Mouse (Mus musculus) hindbrain, embryonic 10.5 days (tissue): ENCODE measurements around the gene Snd1. TPM values are rescaled to one million over a fixed set of nuclear protein-coding genes. Genes with fewer than 3 reads are reported as not detected.
"Not testable (repeated sequence)": the region's sequence is repeated elsewhere in the genome, so short reads cannot be mapped to it uniquely, and the experiment has no call there.

ENCODE experiments used
- DNase-seq: peaks from one replicate; pipeline ENCODE4 v3.0.0-alpha.2; 2017; ENCODE audit warnings: low spot score
- H3K27ac ChIP-seq: fragments of 300-500 bp; sonication (generic); 2 replicates; pipeline ENCODE4 v1.5.1; 2016; ENCODE audit warnings: mild to moderate bottlenecking, moderate library complexity
- H3K27me3 ChIP-seq: fragments of 300-500 bp; sonication (generic); 2 replicates; pipeline ENCODE4 v1.6.1; 2016; ENCODE audit warnings: mild to moderate bottlenecking; ENCODE audit not compliant: poor library complexity, insufficient read depth, severe bottlenecking
- H3K36me3 ChIP-seq: fragments of 300-500 bp; sonication (generic); 2 replicates; pipeline ENCODE4 v1.6.1; 2016; ENCODE audit warnings: mild to moderate bottlenecking, moderate library complexity
- H3K4me1 ChIP-seq: fragments of 300-500 bp; sonication (generic); replicated peaks from 2 replicates; pipeline ENCODE4 v1.6.1; 2016; ENCODE audit warnings: mild to moderate bottlenecking
- H3K4me3 ChIP-seq: fragments of 300-500 bp; sonication (generic); 2 replicates; pipeline ENCODE4 v1.5.1; 2016; ENCODE audit warnings: mild to moderate bottlenecking, moderate library complexity
- H3K9me3 ChIP-seq: fragments of 300-500 bp; sonication (generic); 2 replicates; pipeline ENCODE4 v1.6.1; 2016; ENCODE audit warnings: mild to moderate bottlenecking, moderate library complexity
- WGBS: fragments of 180-500 bp; shearing (Covaris S2); methylation state at CpG from one replicate; pipeline ENCODE4 v1.1.7; 2016; 5-methylcytosine and 5-hydroxymethylcytosine counted together
- polyA plus RNA-seq: library from polyadenylated mRNA; unstranded; fragments of >200 nt; fragmentation: Nextera tagmentation; extraction: Ambion mirVana; gene quantifications from 2 replicates; pipeline ENCODE4 v1.2.1, GENCODE M21; 2016

Gene Snd1
- polyA plus RNA-seq, 1 experiment from 2014 or later: 117 TPM

GRCm38 (mm10) chr6:28902573-28902972 is 427.6 kb downstream of the Snd1 start:
- Histone ChIP-seq H3K4me1 (peaks cover 36% of the 10 kb centered on the region), H3K27ac (peak overlapping the region; percentile 13; the same call in 1 of the 2 replicates), H3K9me3 (no peaks in the 10 kb centered on the region), H3K36me3 (no peaks in the 10 kb centered on the region), H3K27me3 (peaks cover 5% of the 10 kb centered on the region; the same call in 1 of the 2 replicates), H3K4me3 (no peak overlapping the region)
- no peak for DNase-seq
- WGBS: 78% methylated on average over 2 of the region's 2 CpGs

GRCm38 (mm10) chr6:28904417-28904816 is 429.5 kb downstream of the Snd1 start:
- peaks cover 5% of the 10 kb centered on the region; the same call in 1 of the 2 replicates for H3K27me3 ChIP-seq
- no peak overlapping the region for H3K4me3 ChIP-seq
- WGBS: 66% methylated on average over 4 of the region's 4 CpGs
- peaks cover 26% of the 10 kb centered on the region for H3K4me1 ChIP-seq
- no peaks in the 10 kb centered on the region for H3K9me3 ChIP-seq
- no peak overlapping the region for H3K27ac ChIP-seq
- H3K36me3 ChIP-seq: no peaks in the 10 kb centered on the region
- DNase-seq: no peak

DNA sequence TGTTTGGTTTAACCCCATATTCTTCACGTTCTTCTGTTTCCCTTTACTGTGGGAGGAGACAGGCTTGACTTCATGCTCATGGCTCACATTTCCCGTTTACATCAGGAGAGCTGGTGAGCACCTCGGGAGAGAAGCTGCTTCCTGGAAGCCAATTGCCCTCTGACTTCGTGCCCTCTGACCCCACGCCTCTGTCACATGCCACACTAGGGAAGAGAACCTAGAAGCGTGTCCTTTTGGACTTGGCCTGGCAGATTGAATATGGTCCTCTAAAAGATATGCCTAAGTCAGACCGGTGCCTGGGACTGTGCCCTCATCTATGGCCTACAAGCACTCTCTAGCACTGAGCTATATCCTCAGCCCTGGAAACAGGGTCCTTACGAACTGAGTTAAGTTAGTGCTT is 430.4 kb downstream of the Snd1 start:
- no peaks in the 10 kb centered on the region for H3K36me3 ChIP-seq
- H3K4me1 ChIP-seq: peaks cover 29% of the 10 kb centered on the region
- H3K4me3 ChIP-seq: no peak overlapping the region
- H3K9me3 ChIP-seq: no peaks in the 10 kb centered on the region
- DNase-seq: no peak
- no peak overlapping the region for H3K27ac ChIP-seq
- 71% methylated on average over 8 of the region's 8 CpGs for WGBS
- peaks cover 5% of the 10 kb centered on the region; the same call in 1 of the 2 replicates for H3K27me3 ChIP-seq

- no peaks in the 10 kb centered on the region for H3K9me3 ChIP-seq
- DNase-seq: no peak
- H3K27me3 ChIP-seq: no peaks in the 10 kb centered on the region
- no peak overlapping the region for H3K27ac ChIP-seq
- H3K4me1 ChIP-seq: peaks cover 16% of the 10 kb centered on the region; the same call in 1 of the 2 replicates
- H3K36me3 ChIP-seq: no peaks in the 10 kb centered on the region
- no peak overlapping the region for H3K4me3 ChIP-seq
- WGBS: 86% methylated on average over 15 of the region's 15 CpGs
These were observed 434.9 kb downstream of the Snd1 start for GRCm38 (mm10) chr6:28909866-28910265.

DNA sequence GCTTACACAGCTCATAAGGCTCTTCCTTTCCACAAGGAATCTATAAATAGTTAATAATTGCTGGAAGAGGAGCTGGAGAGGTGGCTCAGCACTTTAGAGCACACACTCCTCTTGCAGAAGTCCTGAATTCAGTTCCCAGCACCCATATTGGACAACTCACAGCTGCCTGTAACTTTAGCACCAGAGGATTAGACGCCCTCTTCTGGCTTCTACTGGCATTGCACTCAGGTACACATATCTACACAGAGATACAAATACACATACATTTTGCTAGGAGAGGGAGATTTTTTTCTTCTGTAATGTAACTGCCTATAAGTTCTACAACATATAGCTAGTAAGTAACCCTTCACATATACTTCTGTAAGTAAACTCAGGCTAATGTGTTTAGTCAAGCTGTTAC is 440.0 kb downstream of the Snd1 start:
- no peaks in the 10 kb centered on the region for H3K27me3 ChIP-seq
- H3K9me3 ChIP-seq: 0 out of 2 replicates have a peak, but pooled peaks cover 6% of the 10 kb centered on the region
- 32% methylated on average over 1 of the region's 1 CpGs for WGBS
- no peak overlapping the region for H3K4me3 ChIP-seq
- no peak for DNase-seq
- no peak overlapping the region for H3K27ac ChIP-seq
- no peaks in the 10 kb centered on the region for H3K36me3 ChIP-seq
- H3K4me1 ChIP-seq: 0 out of 2 replicates have a peak, but pooled peaks cover 9% of the 10 kb centered on the region

GRCm38 (mm10) chr6:28916630-28917029 is 441.7 kb downstream of the Snd1 start:
- Histone ChIP-seq H3K4me1 (0 out of 2 replicates have a peak, but pooled peaks cover 9% of the 10 kb centered on the region), H3K36me3 (no peaks in the 10 kb centered on the region), H3K27ac (no peak overlapping the region), H3K27me3 (no peaks in the 10 kb centered on the region), H3K9me3 (0 out of 2 replicates have a peak, but pooled peaks cover 6% of the 10 kb centered on the region), H3K4me3 (no peak overlapping the region)
- WGBS: 63% methylated on average over 8 of the region's 8 CpGs
- no peak for DNase-seq

GRCm38 (mm10) chr6:28919346-28919745 is 444.4 kb downstream of the Snd1 start:
- DNase-seq: no peak
- 75% methylated on average over 6 of the region's 6 CpGs for WGBS
- no peak overlapping the region for H3K27ac ChIP-seq

GRCm38 (mm10) chr6:28922371-28922770 is 447.4 kb downstream of the Snd1 start:
- 94% methylated on average over 12 of the region's 12 CpGs for WGBS
- Histone ChIP-seq H3K27me3 (no peaks in the 10 kb centered on the region), H3K4me1 (no peaks in the 10 kb centered on the region), H3K9me3 (no peaks in the 10 kb centered on the region), H3K4me3 (no peak overlapping the region), H3K36me3 (no peaks in the 10 kb centered on the region), H3K27ac (no peak overlapping the region)
- no peak for DNase-seq

More at GRCm38 (mm10) chr6:28919346-28919745, 444.4 kb downstream of the Snd1 start:
- Histone ChIP-seq H3K4me3 (no peak overlapping the region), H3K27me3 (no peaks in the 10 kb centered on the region), H3K36me3 (no peaks in the 10 kb centered on the region), H3K4me1 (0 out of 2 replicates have a peak, but pooled peaks cover 9% of the 10 kb centered on the region), H3K9me3 (0 out of 2 replicates have a peak, but pooled peaks cover 6% of the 10 kb centered on the region)

DNA sequence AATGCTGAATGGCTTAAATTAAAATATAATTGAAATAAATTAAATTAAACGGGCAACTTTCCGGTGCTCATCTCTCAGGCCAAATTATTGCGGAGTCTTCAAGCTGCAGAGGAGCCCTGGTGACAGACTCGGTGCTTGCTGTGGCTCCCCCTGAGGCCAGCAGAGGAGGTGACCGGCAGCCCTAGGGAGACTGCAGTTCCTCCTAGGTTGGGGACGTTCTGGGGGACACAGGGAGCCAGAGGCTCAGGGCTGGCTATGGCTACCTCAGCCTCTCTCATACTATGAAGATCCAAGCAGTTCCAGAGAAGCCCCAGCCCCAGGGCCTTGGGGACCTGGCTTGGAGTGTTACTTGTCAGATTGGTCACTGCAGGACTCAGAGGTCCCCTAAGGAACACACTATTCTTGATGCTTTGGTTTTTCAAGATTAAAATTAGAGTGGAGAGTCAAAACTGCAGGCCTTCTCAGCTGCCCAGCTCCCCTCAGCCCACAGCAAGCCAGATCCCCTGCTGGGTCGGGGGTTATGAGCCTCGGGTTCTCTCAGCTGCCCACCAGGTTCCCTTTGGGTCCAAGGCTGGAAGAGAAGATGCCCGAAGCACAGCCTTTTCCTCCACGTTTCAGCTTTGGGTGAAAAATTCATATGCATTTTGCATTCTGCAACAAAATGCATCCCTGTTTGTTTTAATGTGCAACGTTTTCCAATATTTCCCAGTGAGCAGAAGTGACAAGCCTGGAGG is 448.3 kb downstream of the Snd1 start:
- H3K27me3 ChIP-seq: no peaks in the 10 kb centered on the region
- no peak overlapping the region for H3K27ac ChIP-seq
- no peaks in the 10 kb centered on the region for H3K4me1 ChIP-seq
- H3K36me3 ChIP-seq: no peaks in the 10 kb centered on the region
- no peak overlapping the region for H3K4me3 ChIP-seq
- no peaks in the 10 kb centered on the region for H3K9me3 ChIP-seq
- WGBS: 75% methylated on average over 11 of the region's 11 CpGs
- DNase-seq: no peak

DNA sequence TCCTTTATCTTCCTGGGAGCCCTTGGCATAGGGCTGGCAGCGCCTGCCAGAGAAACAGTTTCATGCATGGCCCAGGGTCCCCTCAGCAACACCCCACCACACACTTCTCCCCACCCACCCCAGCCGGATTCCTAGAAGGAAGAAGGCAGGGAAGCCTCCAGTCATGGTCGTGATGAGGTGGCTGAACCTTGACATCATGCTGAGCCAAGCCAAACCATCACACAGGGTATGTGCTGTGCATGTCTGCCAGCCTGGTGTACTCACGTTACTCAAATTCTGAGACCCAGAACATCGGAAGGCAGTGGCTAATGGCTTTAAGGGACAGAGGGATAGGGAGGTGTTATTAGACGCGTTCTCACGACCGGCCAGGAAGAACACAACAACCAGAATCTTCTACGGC is 448.9 kb downstream of the Snd1 start:
- 81% methylated on average over 10 of the region's 10 CpGs for WGBS
- Histone ChIP-seq H3K4me3 (no peak overlapping the region), H3K27ac (no peak overlapping the region), H3K4me1 (no peaks in the 10 kb centered on the region), H3K36me3 (no peaks in the 10 kb centered on the region), H3K27me3 (no peaks in the 10 kb centered on the region), H3K9me3 (no peaks in the 10 kb centered on the region)
- DNase-seq: no peak

DNA sequence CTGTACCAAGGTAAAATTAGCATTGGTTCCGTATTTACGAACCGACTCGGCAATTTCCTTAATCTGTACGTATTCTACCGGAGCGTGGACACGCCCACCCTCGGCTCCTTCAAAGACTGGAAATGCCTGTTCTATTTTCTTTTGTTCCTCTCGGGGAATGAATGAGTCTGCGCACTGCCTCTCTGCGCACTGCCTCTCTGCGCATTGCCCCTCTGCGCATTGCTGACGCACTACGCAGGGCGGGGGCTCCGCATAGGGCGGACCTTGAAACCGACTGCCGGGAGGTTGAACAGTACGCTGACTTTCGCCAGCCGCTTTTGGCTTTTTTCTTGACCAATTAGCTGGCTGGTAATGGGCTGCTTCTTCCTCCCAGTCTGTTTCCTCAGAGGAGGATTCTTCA is 453.0 kb downstream of the Snd1 start:
- H3K9me3 ChIP-seq, H3K27ac ChIP-seq, DNase-seq, H3K36me3 ChIP-seq, H3K4me3 ChIP-seq, H3K27me3 ChIP-seq: not testable (repeated sequence)
- H3K4me1 ChIP-seq: peaks cover 19% of the 10 kb centered on the region
- 93% methylated on average over 13 of the region's 24 CpGs for WGBS

- not testable (repeated sequence) for H3K4me3 ChIP-seq
- WGBS: 84% methylated on average over 21 of the region's 25 CpGs
- DNase-seq: peak; percentile 40
These were observed 454.3 kb downstream of the Snd1 start for GRCm38 (mm10) chr6:28929169-28929803.

DNA sequence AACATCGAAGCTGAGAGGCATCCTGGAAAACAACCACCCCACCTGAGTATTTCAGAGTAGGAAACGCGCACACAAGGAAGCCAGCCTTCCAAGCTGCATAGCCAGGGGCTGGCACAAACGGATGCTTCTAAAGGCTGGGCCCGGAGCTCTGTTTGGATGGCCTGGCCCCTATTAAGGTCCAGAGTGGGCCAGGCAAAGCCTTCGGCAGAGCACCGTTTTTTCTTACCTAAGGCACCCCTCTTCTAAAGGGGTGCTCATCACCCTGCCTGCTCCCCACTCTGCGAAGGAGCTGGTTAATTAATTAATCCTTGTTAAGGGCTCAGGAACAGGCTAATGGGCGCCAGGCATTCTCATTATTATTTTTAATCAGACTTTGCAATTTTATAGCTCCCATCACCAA is 456.3 kb downstream of the Snd1 start:
- DNase-seq: no peak
- Histone ChIP-seq H3K4me3 (peak overlapping the region; percentile 48; the same call in 1 of the 2 replicates), H3K4me1 (peaks cover 19% of the 10 kb centered on the region), H3K27ac (peak overlapping the region; percentile 68), H3K9me3 (no peaks in the 10 kb centered on the region), H3K36me3 (no peaks in the 10 kb centered on the region), H3K27me3 (no peaks in the 10 kb centered on the region; the same call in 1 of the 2 replicates)
- WGBS: 36% methylated on average over 9 of the region's 9 CpGs

More at GRCm38 (mm10) chr6:28929169-28929803, 454.3 kb downstream of the Snd1 start:
- H3K27ac ChIP-seq, H3K9me3 ChIP-seq, H3K36me3 ChIP-seq, H3K27me3 ChIP-seq: not testable (repeated sequence)
- peaks cover 19% of the 10 kb centered on the region for H3K4me1 ChIP-seq
